ENCODE assay signal across 41 mouse cellular contexts in genomic region chr7:144821901-144822300, GRCm38 (mm10). TPM values are rescaled to one million over a fixed set of nuclear protein-coding genes. Genes with fewer than 3 reads are reported as not detected.
"Had no signal": no experiment of that assay in that cellular context is flagged by ENCODE, and none has a peak within 500 bp of the region (broad histone marks: within the 10 kb centered on the region; RNA-seq: fewer than 3 reads in every experiment).

No protein-coding gene starts in this region.

- H3K36me3 ChIP-seq: heart, embryonic 10.5 days; heart, embryonic 12.5 days; hindbrain, embryonic 15.5 days; intestine, embryonic 15.5 days; limb, embryonic 13.5 days; limb, embryonic 15.5 days; liver, embryonic 12.5 days had no signal

- ATAC-seq: inflammation-experienced regulatory T-cells, adult 6 months; intestine, embryonic 15.5 days; intestine, postnatal 0 days; liver, embryonic 12.5 days had no signal

- H3K4me1 ChIP-seq: heart, embryonic 12.5 days; hindbrain, embryonic 15.5 days; intestine, embryonic 15.5 days; limb, embryonic 13.5 days; limb, embryonic 15.5 days; liver, embryonic 12.5 days had no signal

- H3K4me2 ChIP-seq: heart, embryonic 12.5 days; hindbrain, embryonic 13.5 days; hindbrain, embryonic 15.5 days; intestine, embryonic 15.5 days; limb, embryonic 13.5 days; limb, embryonic 15.5 days; liver, embryonic 12.5 days had no signal

- H3K9ac ChIP-seq: heart, embryonic 12.5 days; hindbrain, embryonic 13.5 days; hindbrain, embryonic 15.5 days; intestine, embryonic 15.5 days; limb, embryonic 13.5 days; limb, embryonic 15.5 days; liver, embryonic 12.5 days; liver, embryonic 14.5 days had no signal

- H3K27me3 ChIP-seq: hindbrain, embryonic 15.5 days; intestine, embryonic 15.5 days had no signal

- H3K9me3 ChIP-seq: heart, embryonic 10.5 days; intestine, embryonic 15.5 days; limb, embryonic 15.5 days had no signal

- H3K27ac ChIP-seq: gastrocnemius, adult 2 months; heart, embryonic 10.5 days; hindbrain, embryonic 13.5 days; hindbrain, embryonic 15.5 days; intestine, embryonic 15.5 days; limb, embryonic 13.5 days; limb, embryonic 15.5 days; liver, embryonic 12.5 days; liver, embryonic 14.5 days had no signal

- H3K4me3 ChIP-seq: gastrocnemius, adult 2 months; heart, embryonic 10.5 days; heart, embryonic 12.5 days; hindbrain, embryonic 13.5 days; hindbrain, embryonic 15.5 days; intestine, embryonic 15.5 days; limb, embryonic 13.5 days; limb, embryonic 15.5 days; liver, embryonic 12.5 days had no signal

- DNase-seq: gastrocnemius, adult 2 months; gastrocnemius, postnatal 10 days; gastrocnemius, postnatal 25 days; heart, adult 18-20 months; heart, postnatal 10 days; heart, postnatal 4 days; kidney, adult 18-20 months; kidney, adult 8-10 months; kidney, postnatal 10 days; kidney, postnatal 36 days; layer of hippocampus, adult 9-11 months; layer of hippocampus, postnatal 36 days; left cerebral cortex, postnatal 4 days had no signal

RNA-seq across cellular contexts. Expression of gene Fgf3, which starts 16.0 kb away (rescaled TPM):
- total RNA-seq: gastrocnemius, adult 2 months; gastrocnemius, postnatal 10 days; gastrocnemius, postnatal 25 days; gastrocnemius, postnatal 4 days; heart, adult 18-20 months; heart, adult 8-10 months; heart, postnatal 10 days; heart, postnatal 25 days; heart, postnatal 4 days; layer of hippocampus, adult 18-20 months; layer of hippocampus, postnatal 36 days; liver, adult 2 months had no signal
- polyA plus RNA-seq: heart, embryonic 14.5 days; inflammation-experienced regulatory T-cells, adult 6 months; intestine, embryonic 15.5 days; intestine, postnatal 0 days; limb, embryonic 11.5 days; liver, adult 2 months had no signal

RNA-seq across cellular contexts. Expression of gene Fgf4, which starts 25.3 kb away (rescaled TPM):
- total RNA-seq: gastrocnemius, adult 2 months; granulocyte monocyte progenitor cell, adult 5-6 weeks; heart, adult 18-20 months; heart, adult 8-10 months; heart, postnatal 10 days; heart, postnatal 25 days; heart, postnatal 4 days; layer of hippocampus, adult 18-20 months; layer of hippocampus, adult 8-10 months; layer of hippocampus, postnatal 14 days; layer of hippocampus, postnatal 36 days; left cerebral cortex, adult 18-20 months; left cerebral cortex, adult 8-10 months; left cerebral cortex, postnatal 10 days; left cerebral cortex, postnatal 25 days; left cerebral cortex, postnatal 4 days; liver, adult 2 months had no signal
- polyA plus RNA-seq: heart, embryonic 12.5 days; heart, embryonic 14.5 days; hindbrain, embryonic 11.5 days; hindbrain, embryonic 13.5 days; hindbrain, embryonic 15.5 days; inflammation-experienced regulatory T-cells, adult 6 months; intestine, embryonic 15.5 days; intestine, postnatal 0 days; kidney, embryonic 14.5 days; kidney, embryonic 16.5 days; liver, adult 2 months; liver, embryonic 12.5 days; liver, embryonic 14.5 days had no signal
